In genomic region chr1:72599146-72600101, GRCm38 (mm10) we compare ENCODE assay signal across 8 mouse cellular contexts. TPM values are rescaled to one million over a fixed set of nuclear protein-coding genes. Genes with fewer than 3 reads are reported as not detected.
DNase-seq lines count a peak whose midpoint lies in the region; ATAC-seq lines count a peak whose summit lies in the region.

No protein-coding gene starts in this region.

- H3K36me3 ChIP-seq in kidney, embryonic 16.5 days (ENCODE audit: insufficient read depth, low read length) = peaks cover 34% of the 10 kb centered on the region
- H3K36me3 ChIP-seq in midbrain, embryonic 16.5 days (ENCODE audit: control insufficient read depth, insufficient read depth, low read length) = peaks cover 21% of the 10 kb centered on the region

- peak overlapping the region; percentile 69 for H3K27ac ChIP-seq in kidney, embryonic 16.5 days (ENCODE audit: low read length)
- H3K27ac ChIP-seq in midbrain, embryonic 16.5 days (ENCODE audit: low read length) = no peak overlapping the region

- DNase-seq in heart, adult 11 months = peak; percentile 89
- no peak for DNase-seq in heart, postnatal 25 days (ENCODE audit: low spot score)
- peak; percentile 58 to 71 for DNase-seq in heart, adult 18-20 months
- peak; percentile 60 for DNase-seq in ovary, postnatal 14 days (ENCODE audit: low spot score)
- no peak for DNase-seq in thymus, postnatal 0 days (ENCODE audit: low spot score)
- DNase-seq in urinary bladder, postnatal 36 days (ENCODE audit: low spot score in 2 of 2) = no peak

- H3K27me3 ChIP-seq in kidney, embryonic 16.5 days (ENCODE audit: insufficient read depth, low read length) = no peaks in the 10 kb centered on the region
- H3K27me3 ChIP-seq in midbrain, embryonic 16.5 days (ENCODE audit: control insufficient read depth, insufficient read depth, low read depth, low read length) = no peaks in the 10 kb centered on the region

- 42% methylated on average over 21 of the region's 21 CpGs for WGBS in kidney, embryonic 16.5 days
- WGBS in midbrain, embryonic 16.5 days = 78% methylated on average over 21 of the region's 21 CpGs

- intact Hi-C loops in heart, postnatal 25 days (cut with DNase I) = no loop called here

- no peak overlapping the region for H3K4me2 ChIP-seq in kidney, embryonic 16.5 days (replicated peaks; ENCODE audit: low read depth, low read length)
- no peak overlapping the region for H3K4me2 ChIP-seq in midbrain, embryonic 16.5 days (ENCODE audit: low read length)

- H3K9me3 ChIP-seq in kidney, embryonic 16.5 days (ENCODE audit: low read length) = no peaks in the 10 kb centered on the region
- no peaks in the 10 kb centered on the region for H3K9me3 ChIP-seq in midbrain, embryonic 16.5 days (replicated peaks; ENCODE audit: control insufficient read depth, low read length, poor library complexity, severe bottlenecking)

- H3K9ac ChIP-seq in kidney, embryonic 16.5 days (replicated peaks; ENCODE audit: low read length) = no peak overlapping the region
- H3K9ac ChIP-seq in midbrain, embryonic 16.5 days (ENCODE audit: low read depth, low read length) = no peak overlapping the region

- peaks cover 14% of the 10 kb centered on the region for H3K4me1 ChIP-seq in kidney, embryonic 16.5 days (ENCODE audit: insufficient read depth, low read length)
- no peaks in the 10 kb centered on the region for H3K4me1 ChIP-seq in midbrain, embryonic 16.5 days (ENCODE audit: control insufficient read depth, insufficient read depth, low read length)

- ATAC-seq in kidney, embryonic 16.5 days (ENCODE audit: low FRiP score, low TSS enrichment) = peak; percentile 64
- ATAC-seq in midbrain, embryonic 16.5 days = no peak; the same call in 1 of the 2 replicates

- H3K4me3 ChIP-seq in kidney, embryonic 16.5 days (ENCODE audit: low read length) = no peak overlapping the region
- no peak overlapping the region for H3K4me3 ChIP-seq in midbrain, embryonic 16.5 days (ENCODE audit: low read depth, low read length)

RNA-seq across cellular contexts. Expression of gene Smarcal1, which starts 16.4 kb away (rescaled TPM):
- 10 to 100 TPM; 24.7 to 28.3 TPM for total RNA-seq in heart, postnatal 25 days (2021)
- total RNA-seq in heart, adult 18-20 months (2021) = 10 to 100 TPM; 27.0 to 29.3 TPM
- polyA plus RNA-seq in kidney, embryonic 16.5 days (2015; fragmentation: Nextera tagmentation; extraction: Ambion mirVana) = 26.2 and 27.5 TPM in 2 replicates
- polyA plus RNA-seq in thymus, postnatal 0 days (2015; fragmentation: Nextera tagmentation; extraction: Ambion mirVana) = 16.2 and 17.2 TPM in 2 replicates
- polyA plus RNA-seq in midbrain, embryonic 16.5 days (2015; fragmentation: Nextera tagmentation; extraction: Ambion mirVana) = 30.5 and 31.2 TPM in 2 replicates

Comparison
In these comparisons a context has a peak if more than half of its experiments do, and no peak if none do; other contexts are left out.
1. DNase-seq: peak in heart, adult 11 months (single experiment), heart, adult 18-20 months (2 of 2) and ovary, postnatal 14 days (single experiment); none in heart, postnatal 25 days (single experiment), thymus, postnatal 0 days (single experiment) and urinary bladder, postnatal 36 days (0 of 2).